Mouse (Mus musculus) thymus, adult 2 months (tissue): ENCODE results near the gene Rbm17.

Experiments used
- CTCF ChIP-seq: fragments of 200-500 bp; IDR thresholded peaks from 2 replicates; pipeline ENCODE4 v1.5.1; 2012; ENCODE audit warnings: mild to moderate bottlenecking, control low read depth, low read length, moderate library complexity, borderline replicate concordance; ENCODE audit not compliant: control insufficient read depth, poor library complexity, insufficient read depth; ENCODE audit errors: extremely low read depth
- POLR2A ChIP-seq: fragments of 200-500 bp; IDR thresholded peaks from 2 replicates; pipeline ENCODE4 v1.6.1; 2012; ENCODE audit warnings: mild to moderate bottlenecking, low read length, control low read depth, moderate library complexity; ENCODE audit not compliant: control insufficient read depth, poor library complexity, insufficient read depth; ENCODE audit errors: extremely low read depth

- no peak for TF ChIP-seq POLR2A
- no peak for TF ChIP-seq CTCF
Observed at GRCm38 (mm10) chr2:11642451-11642941, 38.5 kb upstream of the Rbm17 start, which contains the start of gene Il2ra.
